Mouse (Mus musculus) WW6 (cell line): ENCODE data around the gene Frmpd1.

Experiments used
- DNase-seq: peaks from one replicate; pipeline ENCODE4 v3.0.0-alpha.2; 2013; ENCODE audit warnings: low read depth, low spot score

Gene Frmpd1

DNA sequence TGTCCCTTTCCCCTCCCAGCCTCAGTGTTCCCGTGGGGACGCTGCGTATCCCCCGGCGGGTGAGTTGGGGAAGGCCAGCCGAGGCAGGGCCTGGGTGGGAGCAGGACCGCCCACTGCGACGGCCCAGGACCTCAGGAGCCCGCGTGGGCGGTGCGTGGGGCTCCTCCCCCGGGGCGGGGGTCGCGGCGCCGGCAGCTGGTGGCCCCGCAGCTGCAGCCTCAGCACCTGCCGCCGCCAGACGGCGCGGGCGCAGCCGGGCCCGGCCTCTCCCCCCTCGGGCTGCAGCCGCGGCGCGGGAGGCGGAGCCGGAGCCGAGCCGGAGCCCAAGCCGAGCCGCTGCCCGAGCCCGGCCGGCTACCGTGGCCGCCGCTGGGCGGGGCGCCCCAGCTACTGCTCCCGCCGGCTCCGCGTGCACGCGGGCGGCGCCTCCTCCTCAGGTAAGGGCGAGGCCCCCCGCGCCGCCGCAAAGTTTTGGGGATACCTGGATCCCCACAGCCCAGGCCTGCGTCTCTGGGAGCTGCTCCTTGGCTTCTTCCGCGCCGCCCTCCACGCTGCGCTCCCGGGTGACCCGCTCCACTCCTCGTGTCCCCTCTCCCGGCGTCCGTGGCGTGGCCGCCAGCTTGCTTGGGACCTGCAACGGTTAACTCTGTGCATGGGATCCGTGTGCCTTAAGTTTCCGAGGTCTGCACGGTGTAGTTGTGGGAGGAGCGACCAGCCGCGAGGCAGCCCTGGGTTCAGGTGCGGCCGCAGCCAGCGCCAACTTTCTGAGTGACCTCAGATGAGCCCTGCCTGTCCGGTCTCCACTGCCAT lies at the start of gene Frmpd1:
TSS of gene Frmpd1 (plus strand) at position 355 of the 810 bp plus-strand sequence.
- no peak for DNase-seq

DNA sequence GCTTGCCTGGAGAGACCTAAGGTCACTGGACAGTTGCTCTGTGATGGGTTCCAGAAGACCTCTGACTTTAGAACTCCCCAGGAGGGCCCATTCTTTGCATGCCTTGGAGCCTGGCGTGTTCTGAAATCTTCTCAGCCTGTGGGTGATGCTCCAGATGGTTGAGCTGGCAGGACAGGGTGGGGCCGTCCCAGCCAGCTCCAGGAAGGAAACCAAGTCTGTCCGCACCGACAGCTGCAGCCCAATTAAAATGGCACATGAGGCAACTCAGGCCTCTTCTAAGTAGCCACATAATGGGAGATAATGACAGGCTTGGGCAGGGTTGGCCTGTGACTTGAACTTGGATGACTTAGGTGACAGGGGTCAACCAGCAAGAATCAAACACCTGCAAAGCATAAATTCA lies 47.0 kb upstream of the Frmpd1 start:
- no peak for DNase-seq

- no peak for DNase-seq
Measured at GRCm38 (mm10) chr4:45141835-45142234, 42.8 kb upstream of the Frmpd1 start.

DNA sequence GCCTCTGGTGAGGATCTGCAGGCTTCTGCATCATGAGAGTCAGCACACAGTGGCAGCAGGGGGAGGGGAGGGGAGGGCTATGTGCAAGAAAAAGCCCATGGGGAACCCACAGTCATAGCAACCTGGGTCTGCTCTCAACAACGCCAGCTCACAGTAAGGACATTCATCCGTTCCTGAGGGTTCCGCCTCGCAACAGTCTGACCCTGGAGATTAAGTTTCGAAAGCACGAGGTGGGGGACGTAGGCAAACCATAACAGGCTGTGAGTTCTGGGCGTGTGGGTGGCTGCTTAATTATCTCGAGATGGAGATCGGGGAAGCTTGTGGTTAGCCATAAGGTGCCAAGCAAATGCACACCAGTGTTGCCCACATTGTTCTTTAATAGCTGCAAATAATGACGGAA lies 42.3 kb upstream of the Frmpd1 start:
- no peak for DNase-seq

DNA sequence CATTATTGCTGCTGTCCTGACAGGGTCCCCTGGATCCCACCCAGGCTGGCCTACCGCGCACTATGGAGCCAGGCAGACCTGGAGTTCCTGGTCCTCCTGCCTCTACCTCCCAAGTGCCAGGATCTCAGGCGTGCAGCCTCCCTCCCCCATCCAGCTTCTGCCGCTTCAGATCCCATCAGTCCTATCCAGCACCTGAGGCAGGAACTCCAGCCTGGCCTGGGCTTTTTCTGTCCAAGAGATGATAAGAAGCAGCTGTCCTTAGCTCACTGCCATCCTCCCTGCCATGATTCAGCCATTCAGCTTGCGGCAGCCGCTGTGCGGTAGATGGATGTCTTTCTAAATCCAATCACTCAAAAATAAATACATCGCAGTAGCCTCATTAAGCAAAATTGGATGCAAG lies 41.7 kb upstream of the Frmpd1 start:
- DNase-seq: no peak

- no peak for DNase-seq
Measured at GRCm38 (mm10) chr4:45156433-45156832, 28.2 kb upstream of the Frmpd1 start.

- no peak for DNase-seq
Measured at GRCm38 (mm10) chr4:45158608-45159007, 26.1 kb upstream of the Frmpd1 start.

DNA sequence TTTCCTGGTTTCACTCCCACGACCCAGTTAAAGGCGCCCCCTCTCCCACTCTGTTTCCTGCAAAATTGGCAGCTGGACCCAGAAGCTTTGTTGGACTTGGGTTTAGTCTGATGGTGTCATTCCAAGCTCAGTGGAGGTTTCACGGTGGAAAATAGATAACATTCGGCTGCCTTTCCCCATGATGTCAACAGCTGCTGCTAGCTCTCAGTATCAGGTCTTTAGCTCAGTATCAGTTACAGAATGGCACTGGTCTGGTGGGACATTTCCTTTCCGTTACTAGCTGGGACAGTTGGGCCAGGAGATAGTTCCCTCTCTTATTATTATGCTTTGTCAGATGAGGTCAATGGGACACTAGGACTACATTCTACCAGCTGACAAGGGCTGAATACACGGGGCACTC lies 23.9 kb upstream of the Frmpd1 start:
- DNase-seq: no peak

DNA sequence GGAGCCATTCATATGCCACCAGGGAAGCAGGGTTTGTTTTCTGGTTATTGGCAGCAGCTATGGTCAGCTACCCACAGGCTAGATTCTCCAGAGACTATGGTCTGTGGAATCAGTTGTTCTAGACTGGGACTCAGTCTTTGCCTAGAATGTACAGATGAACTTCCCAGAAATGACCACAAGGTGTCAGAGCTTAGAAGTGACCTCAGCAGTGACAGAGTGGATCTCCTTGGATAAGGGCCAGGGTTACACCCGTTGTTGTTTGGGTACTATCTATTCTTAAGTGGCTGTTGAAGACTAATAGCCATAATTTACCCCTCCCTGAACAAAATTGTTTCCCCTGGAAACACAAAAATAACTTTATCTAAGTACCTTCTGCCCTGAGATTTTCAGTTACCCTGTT lies 21.0 kb upstream of the Frmpd1 start:
- no peak for DNase-seq

- no peak for DNase-seq
Measured at GRCm38 (mm10) chr4:45165477-45165876, 19.2 kb upstream of the Frmpd1 start.

GRCm38 (mm10) chr4:45165955-45166354 lies 18.7 kb upstream of the Frmpd1 start:
- DNase-seq: no peak

DNA sequence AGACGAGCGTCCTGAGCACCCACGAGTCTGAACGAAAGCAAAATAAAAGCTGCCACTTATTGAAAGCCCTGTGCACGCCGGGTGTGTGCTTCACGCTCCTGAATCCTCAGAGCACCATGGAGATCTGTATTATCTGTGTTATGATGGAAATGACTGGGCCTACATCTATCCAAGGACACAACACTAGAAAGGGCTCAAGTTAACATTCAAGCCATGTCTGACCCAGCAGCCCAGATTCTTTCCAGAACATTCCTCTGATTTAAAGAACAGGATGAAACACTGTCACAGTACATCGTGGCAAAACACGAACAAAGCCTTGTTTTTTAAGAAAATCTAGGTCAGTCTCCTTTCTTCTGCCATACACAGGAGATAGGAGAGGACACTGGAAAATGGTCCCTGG lies 13.3 kb upstream of the Frmpd1 start:
- DNase-seq: no peak

DNA sequence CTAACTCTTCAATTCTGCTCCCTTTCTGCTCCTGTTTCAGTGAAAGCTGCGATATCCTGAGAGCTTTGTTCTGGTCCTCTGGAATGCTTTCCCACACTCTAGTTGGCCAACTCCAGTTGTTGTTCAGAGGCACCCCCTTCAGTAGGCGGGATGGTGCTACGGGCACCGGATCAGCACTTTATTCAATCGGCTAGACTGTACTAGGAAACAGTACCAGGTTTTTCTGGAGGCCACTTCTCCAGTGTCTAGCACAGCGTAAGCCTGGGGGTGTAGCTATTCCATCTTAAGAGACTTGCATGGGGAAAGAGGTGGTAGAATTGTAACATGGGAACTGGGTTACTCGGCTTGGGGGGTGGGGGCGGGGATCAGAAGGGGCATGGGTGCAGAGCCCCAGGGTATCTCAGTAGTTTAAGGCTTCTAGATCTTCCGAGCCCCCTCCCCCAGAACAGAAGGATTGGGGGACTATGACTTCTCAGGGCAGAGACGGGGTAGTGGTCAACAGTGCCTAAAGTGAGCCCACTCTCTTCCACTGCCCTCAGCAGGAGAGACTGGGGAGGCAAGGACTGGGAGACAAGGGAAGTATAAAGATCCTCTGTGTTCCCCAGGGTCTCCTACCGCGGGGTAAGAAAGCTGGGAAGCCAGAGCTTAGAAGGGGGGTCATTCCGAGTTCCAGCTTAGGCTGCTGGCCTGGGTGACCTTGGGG lies 706 bp upstream of the Frmpd1 start:
- DNase-seq: no peak

DNA sequence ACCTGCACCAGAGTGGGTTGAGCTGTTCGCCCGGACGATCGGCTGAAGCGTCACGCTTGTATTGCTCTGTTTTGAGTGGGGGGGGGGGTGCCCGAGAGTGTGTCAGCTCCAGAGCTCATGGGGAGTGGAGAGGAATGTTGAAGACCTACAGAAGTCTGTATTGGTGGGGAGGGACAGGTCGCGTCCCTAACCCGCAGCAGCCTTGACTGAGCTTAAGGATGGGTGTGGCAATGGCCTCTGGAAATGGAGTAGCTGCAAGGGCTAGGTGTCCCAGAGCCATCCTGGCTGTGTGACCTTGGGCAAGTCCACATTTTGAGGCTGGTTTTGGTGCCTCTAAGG lies 625 bp downstream of the Frmpd1 start:
- DNase-seq: no peak

DNA sequence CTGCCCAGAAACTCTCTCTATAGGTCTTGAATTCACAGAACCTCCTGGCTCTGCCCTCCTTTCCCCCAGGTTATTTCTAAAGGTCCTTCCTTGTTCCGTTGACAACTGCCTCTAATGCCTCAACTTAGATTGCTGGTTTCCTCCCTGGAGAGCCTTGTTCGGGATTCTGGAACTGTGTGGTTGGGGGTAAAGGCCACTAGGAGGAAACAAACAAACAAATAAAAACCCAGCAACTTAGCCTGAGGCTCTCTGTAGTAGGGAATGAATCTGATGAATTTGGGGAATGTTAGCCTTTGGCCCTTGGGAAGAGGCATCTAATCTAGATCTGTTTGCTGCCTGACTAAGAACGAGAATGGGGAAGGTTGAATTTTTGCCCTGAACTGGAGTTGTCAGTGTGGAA lies 13.6 kb downstream of the Frmpd1 start:
- no peak for DNase-seq

DNA sequence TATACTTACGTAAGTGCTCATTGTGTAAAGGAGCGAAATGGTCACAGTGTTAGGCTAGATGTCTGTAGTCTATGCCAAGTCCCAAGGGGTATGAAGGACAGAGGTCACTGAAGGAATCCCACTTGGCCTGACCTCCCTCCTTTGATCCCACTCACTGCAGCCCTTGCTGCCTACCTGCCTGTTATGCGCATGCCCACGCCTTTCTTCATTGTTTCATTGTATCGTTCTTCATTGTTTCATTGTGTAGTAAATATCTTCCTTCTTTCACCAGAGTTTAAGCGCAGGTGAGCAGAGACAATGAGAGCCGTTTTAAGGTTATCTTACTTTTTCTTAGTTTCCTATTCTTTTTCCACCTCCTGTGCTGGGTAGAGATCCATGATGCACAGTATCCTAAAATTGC lies 18.6 kb downstream of the Frmpd1 start:
- no peak for DNase-seq

- DNase-seq: no peak
Measured at GRCm38 (mm10) chr4:45207444-45207843, 22.8 kb downstream of the Frmpd1 start.

DNA sequence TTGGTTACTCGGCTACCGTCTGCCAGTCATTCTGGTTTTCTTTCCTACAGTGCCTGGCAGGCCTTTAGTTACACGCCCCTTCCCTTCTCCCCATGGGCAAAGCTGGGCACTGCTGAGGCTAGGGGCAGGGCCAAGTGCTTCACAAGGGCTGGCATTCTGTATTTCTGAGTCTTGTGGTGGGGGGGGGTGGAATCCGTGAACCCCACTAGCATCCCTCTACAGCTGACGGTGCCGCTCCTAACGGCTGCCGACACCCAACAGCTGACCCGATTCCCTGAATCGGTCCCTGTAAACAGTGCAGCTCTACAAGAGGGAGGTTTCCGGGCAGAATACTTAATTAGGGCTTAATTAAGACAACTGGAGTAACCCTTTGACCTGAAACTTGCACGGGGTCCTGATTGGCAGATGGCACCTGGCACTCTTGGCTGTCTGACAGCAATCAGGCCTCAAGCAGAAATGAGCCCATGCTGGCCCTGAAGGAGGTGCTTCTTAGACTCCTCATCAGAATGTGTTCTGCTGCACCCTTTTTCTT lies 24.2 kb downstream of the Frmpd1 start:
- no peak for DNase-seq

DNA sequence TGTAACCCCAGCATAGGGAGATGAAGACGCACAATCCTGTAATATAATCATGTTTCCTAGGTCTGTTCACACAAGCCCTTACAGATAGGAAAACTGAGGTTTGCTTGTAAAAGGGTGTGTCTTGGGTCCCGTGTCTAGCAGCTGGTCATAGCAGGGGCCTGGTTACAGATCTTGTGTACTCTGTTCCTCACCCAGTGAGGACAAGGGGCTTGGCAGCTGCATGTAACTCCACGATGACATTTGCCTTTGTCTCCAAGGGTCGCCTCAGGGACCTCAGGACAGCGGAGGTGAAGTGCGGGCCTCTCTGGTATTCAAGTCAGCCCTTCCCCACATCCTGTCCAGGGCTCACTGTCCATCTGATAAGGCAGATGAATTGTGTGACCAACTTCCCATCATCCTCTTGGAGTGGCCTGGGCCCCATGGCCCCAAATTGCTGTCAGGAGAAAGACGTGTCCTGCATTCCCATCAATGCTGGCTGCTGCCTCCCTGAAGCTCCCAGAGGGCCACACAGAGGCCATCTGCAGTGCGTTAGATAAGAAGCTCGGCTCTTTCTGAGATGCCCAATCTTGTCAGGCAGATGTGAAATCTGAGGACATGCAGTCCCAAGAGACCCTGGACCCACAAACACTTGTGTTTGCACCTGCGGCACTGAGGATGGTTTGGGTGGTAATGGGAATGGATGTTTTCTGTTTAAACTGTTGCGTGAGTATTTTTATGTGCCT lies 27.8 kb downstream of the Frmpd1 start:
- no peak for DNase-seq

DNA sequence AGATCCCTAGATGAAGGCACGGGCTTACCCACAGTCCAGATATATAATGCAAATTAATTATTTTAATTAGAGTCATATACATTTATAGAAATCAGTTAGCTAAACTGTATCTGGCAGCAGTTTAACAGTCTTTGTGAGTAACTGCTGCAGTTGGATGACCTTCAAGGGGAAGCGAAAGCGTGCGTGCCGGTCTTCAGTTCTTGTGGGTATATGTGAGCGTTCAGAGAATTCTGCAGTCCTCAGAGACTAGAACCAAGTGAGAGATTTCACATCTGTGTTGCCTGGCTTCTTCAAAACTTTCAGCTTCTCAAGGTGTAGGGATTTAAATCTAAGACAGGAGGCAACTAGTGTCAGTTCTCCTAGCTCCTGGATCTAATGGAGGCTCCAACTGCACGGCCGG lies 35.3 kb downstream of the Frmpd1 start:
- DNase-seq: no peak

DNA sequence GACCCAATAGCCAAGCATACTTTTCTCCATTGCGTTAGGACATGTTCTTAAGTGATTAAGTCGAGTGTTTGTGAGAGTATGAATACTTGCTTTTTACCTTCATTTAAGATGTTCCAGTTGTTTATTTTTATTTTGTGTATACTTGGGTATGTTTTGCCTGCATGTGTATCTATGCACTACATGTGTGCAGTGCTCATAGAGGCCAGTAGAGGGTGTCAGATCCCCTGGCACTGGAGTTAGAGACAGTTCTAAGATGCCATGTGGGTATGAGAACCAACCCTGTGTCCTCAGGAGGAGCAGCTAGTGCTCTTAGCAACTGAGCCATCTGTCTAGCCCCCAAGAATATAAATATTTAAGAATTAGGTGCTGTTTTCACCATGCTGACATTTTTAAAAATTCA lies 37.7 kb downstream of the Frmpd1 start:
- no peak for DNase-seq

- DNase-seq: no peak
Measured at GRCm38 (mm10) chr4:45230263-45230662, 45.6 kb downstream of the Frmpd1 start.
